Mouse (Mus musculus) Muller cell, postnatal 12 days (primary cell): Measurements from ENCODE around the gene Ccdc146.
"Not testable (repeated sequence)": the region's sequence is repeated elsewhere in the genome, so short reads cannot be mapped to it uniquely, and the experiment has no call there.

Source experiments
- DNase-seq: peaks from one replicate; pipeline ENCODE4 v3.0.0-alpha.2; 2015; ENCODE audit errors: inconsistent ontology term

Ccdc146 gene

DNA sequence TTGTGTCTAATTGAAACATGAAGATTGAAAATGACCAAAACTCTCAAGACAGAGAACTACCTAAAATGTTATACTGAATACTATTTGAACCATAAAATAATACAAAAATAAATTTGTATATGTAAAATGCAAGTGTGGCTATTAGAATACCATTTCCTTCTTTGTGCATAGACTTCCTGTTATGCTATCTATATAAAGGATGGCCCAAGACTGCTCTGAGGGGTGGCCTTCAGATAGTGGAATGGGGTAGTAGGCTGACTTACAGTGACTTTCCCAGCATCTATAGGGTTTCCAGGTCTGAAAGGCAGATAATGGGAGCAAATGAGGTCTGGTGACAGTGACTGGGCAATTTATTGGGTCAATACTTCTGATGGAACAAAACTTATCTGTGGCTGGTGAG, 37.1 kb downstream of the Ccdc146 start:
- DNase-seq: no peak

DNA sequence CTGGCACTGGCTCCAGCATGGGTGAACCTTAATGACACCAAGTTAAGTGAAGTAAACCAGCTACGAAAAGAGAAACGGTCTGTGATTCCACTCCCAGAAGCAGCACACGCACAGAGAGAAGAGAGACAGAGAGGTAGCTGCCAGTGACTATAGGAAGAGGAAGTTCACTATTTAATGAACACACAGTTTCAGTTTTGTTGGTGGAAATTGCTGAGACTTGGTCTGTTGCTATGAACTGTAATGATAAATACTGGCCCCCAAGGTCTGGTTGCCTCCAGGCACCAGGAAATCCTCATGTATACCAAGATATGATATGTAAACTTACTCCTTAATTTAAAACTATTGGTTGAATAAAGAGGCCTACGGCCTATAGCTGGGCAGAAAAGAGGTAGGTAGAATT, 38.0 kb downstream of the Ccdc146 start:
- no peak for DNase-seq

DNA sequence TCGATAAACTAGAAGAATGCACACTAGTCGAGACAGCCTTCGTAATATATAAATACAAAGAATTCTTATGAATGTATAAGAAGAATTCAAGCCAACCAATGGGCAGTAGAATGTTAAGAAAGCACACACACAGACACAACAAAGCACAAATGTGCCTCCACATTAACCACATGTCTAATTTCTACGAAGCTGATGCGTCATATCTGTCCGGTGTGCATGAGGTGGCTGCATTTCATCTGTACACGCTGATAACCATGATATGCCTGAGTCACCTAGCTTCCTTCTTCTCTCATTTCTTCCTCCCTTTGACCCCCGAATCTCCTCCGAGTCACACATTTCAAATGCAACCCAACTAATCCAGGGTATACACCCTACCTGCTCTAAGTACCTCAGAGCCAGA, 39.5 kb downstream of the Ccdc146 start:
- DNase-seq: no peak

DNA sequence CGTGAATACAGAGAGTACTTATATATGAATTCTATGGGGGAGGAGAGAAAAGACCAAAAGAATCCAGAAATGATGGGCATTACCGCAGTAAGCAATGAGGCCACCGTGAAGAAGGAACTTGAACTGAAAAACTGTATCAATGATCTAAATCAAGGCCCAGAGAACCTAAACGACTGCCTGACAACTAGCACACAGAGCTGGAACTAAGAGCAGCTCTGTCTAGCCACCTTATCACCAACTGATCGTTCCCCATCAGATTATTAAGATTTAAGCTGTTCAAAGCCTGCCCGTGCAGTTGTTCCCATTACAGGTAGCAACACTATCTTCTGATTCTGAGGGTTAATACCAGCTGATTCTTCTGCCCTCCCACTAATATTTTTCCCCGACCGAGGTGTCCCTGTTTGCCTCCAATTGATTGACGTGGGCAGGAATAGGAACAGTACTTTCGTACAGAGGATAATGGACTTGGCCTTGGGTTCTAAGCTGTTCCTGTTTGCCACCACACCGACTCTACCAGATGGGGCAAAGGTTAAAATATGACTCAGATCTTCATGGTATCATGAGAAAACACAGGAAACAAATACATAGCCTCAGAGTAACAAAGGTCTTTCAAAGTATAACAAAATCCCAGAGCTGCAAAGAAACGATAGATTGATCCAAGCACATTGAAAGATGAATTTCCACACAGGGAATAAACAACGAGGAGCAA, 40.1 kb downstream of the Ccdc146 start:
- no peak for DNase-seq

DNA sequence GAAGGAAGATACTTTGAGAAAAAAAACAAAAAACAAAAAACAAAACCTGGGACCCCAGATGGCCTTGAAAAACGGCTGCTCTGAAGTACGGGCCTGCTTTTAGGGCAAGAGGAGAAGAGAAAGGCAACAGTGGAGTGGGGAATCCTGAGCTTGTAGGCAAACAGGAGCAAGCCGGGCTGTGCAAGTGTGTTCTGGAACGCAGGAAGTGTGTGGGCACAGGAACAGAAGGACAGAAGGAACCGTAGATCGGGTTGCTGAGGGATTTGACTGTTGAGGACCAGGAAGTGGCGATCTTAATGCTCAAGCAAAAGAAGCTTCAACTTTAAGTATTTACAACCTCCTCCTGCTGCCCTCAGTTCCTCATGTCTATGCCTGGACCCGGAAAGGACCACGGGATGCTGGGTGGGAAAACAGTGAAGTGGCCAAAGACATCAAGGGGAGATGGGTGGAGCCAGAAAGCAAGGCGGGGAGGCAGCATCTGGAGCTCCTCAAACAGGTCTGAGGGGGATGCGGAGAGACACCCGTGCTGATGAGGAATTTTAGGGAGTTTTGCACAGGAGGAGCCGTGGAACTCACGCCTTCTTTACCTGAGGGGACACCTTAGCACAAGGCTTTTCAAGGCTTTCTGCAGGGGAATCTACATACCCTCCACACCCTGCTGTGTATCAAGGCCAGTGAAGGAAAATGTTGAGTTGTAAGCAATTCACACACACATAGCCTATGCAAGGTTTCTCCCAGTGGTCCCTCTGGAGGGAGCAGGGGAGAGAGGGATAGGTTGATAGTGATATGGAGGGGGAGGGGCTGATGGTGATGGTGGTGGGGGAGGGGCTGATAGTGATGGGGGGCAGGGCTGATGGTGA, 40.9 kb downstream of the Ccdc146 start:
- no peak for DNase-seq

DNA sequence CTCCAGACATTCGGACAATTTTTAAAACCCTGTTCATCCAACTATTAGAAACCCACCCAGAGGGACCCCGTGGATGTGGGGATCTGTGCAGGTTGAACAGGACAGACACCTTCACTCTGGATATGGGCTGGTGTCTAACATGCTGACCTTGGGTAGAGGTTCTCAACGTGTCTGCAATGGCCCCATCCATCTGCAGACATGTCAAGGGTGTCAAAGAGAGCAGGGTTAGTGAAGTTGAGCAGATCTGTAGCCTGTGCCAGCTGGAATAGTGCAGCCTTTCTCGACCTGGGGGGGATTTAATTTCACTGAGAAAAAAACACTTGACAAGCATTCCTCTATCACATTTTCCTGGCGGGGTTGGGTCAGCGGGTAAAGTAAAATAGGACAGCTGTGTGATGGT, 41.8 kb downstream of the Ccdc146 start:
- DNase-seq: no peak

DNA sequence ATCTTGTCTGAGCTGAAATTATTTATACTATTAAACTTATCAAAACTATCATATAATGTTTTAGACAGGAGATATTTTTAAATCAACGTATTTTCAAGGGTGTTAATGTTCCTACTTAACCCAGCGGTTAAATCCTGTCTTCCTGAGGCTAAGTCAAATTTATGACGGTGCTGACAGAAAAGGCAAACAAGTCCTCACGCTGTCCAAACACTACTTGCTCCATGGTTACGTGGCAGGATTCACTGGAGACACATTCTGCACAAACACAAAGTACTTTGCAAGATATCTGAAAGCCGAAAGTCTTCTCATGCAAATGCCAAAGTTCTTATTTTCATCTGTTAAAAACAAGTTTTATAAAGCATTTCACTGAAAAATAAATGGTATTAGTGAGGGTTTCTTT, 42.5 kb downstream of the Ccdc146 start:
- DNase-seq: no peak

DNA sequence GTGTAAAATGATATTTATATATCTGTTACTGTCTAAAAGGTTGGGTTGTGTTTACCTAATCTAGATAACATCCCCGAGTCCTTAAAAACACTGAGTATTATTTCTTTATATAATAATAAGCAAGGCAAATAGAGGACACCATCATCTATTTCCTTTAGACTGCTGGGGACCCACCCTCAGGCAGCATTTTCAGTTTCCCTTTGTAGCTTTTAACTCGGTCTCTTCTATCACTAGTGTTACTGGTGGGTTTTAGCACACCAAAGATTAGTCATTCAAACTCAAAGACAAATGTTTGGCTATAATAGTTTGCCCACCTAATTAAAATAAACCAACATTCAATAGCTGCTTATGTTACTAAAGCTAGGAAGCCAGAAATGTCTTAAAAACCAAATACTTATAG, 46.1 kb downstream of the Ccdc146 start:
- DNase-seq: no peak

DNA sequence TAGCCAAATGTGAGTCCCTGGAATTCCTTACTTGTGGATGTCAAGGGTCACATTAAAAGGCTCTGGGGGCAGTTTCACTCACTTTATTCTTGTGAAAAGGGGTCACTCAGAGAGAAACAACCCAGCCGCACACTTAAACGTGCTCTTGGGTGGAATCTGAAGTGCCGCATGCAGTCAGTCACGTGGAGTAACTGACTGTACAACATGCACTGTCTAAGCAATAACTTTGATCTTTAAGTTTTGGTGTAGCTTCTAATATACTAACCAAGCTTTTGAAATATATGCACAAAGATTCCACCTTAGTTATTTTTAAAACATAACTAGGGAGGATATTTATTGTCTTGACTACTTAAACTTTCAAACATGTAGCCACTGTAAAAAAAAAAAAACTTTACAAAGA, 47.5 kb downstream of the Ccdc146 start:
- no peak for DNase-seq

DNA sequence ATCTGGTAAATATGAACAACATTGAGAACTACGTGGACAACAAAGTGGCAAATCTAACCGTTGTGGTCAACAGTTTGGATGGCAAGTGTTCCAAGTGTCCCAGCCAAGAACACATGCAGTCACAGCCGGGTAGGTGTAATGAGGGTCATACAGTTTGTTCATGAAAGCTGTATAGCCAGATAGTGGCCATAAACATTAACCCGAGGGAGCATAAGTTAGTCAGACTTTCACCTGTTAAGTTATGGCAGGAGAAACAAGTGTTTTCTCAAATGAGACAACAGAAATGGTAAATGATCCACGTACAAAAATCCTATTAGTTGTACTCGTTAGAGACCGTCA, 51.3 kb downstream of the Ccdc146 start:
- DNase-seq: no peak

DNA sequence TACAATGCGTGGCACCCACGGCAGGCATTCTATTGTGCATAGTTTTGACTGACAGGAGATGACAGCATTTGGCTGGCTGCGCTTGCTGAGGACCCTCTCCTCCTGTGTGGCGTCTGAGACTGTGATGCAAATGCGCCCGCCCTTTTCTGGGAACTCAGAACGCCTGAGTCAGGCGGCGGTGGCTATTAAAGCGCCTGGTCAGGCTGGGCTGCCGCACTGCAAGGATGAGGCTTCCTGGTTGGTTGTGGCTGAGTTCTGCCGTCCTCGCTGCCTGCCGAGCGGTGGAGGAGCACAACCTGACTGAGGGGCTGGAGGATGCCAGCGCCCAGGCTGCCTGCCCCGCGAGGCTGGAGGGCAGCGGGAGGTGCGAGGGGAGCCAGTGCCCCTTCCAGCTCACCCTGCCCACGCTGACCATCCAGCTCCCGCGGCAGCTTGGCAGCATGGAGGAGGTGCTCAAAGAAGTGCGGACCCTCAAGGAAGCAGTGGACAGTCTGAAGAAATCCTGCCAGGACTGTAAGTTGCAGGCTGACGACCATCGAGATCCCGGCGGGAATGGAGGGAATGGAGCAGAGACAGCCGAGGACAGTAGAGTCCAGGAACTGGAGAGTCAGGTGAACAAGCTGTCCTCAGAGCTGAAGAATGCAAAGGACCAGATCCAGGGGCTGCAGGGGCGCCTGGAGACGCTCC, 51.8 kb downstream of the Ccdc146 start, which contains the start of gene Fgl2:
Gene Fgl2 (plus strand): TSS at position 150 of the 687 bp plus-strand sequence.
- peak; percentile 67 for DNase-seq

DNA sequence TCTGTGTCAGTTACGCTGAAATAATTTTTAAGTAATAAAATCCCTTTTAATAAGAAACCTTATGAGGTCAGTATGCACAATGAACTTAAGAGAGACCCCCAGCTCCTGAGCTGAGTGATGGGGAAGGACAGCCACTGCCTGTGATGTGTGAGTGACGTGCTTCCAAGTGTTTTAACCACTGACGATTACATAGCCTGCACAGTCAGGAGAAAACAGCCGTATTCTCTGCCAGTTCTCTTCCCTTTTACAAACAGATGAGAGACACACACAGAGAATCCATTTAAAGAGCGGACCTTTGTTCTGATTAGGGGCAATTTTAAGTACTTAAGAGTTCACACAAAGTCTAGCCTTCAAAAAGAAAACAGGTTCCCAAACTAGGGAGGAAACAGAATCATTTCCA, 52.6 kb downstream of the Ccdc146 start:
- no peak for DNase-seq

DNA sequence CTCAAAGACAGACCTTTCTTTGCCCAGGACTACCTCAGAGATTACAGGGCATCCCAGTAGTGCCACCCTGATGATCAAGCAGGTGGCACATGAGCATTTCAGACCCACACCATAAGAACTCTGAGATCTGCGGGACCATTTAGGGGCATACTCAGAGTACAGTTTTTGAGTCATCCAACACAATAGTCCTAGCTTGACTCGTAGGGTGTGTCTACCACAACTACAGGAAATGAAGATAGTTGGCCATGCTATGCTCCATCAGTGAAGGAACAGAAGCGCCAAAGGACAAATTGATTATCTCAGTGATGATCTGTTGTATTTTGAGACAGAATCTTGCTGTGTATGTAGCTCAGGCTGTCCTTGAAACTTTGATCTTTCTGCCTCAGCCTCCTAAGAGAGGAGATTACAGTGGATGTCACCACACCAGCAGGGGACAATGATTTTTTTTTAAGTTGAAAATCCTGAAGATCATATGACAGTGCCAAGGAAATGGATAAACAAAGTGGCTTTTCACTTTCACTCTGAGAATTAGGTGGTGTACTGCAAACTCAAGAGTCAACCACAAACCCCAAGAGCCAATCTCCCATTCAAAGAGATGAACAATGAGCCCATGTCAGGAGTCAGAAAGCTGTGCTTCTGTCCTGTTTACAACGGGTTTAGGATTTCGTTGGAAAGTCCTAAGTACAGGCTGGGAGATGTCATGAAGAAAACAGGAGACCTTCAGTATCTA, 54.1 kb downstream of the Ccdc146 start:
- DNase-seq: no peak

DNA sequence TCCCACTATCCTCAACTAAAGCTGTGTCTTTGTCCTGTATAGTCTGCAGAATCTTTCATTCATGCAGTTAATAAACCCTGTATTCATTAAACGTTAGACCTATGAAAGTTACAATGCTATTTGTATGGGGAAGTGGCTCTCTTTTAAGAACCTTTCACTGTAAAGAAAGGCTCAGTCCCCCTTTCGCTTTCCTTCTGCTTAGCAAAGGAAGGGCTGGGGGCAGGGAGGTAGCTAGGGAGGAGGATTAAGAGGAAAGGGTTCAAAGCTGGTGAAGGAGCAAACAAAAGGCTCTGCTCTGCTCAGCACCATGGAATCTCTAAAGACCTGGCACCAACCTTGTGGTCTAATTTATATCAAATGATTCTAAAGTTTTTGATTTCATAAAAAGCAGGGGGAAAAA, 57.0 kb downstream of the Ccdc146 start:
- no peak for DNase-seq

DNA sequence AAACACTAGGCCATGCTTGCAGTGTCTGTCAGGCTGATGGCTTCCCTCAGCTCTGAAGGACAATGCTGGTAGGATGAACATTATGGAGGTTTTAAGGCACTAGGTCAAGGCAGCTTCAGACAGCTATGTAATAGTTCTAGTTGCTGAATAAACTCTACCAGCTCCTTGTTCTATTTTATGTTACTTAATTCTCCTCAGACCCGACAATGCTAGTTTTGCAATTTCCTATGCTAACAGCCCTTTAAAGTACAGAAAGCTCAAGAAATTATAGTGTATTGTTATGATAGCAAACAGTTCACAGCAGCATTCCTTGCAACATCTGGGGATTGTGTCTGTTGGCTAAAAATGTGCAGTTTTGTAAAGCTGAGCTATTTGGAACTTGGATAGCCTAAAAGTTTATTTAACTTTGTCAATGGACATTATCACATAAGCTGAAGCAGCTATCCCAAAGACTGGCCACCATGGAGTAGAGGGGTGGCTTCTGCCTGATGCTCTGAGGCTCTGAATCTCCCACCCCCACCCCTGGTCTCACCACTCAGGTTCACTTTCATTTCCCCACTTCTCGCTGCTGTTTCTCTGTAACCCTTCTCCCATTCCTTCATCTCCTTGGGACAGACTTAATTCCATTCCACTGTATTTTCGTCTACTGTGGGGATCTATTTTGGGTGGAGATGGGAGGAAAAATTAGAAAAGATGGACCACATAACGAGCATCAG, 58.0 kb downstream of the Ccdc146 start:
- DNase-seq: no peak

DNA sequence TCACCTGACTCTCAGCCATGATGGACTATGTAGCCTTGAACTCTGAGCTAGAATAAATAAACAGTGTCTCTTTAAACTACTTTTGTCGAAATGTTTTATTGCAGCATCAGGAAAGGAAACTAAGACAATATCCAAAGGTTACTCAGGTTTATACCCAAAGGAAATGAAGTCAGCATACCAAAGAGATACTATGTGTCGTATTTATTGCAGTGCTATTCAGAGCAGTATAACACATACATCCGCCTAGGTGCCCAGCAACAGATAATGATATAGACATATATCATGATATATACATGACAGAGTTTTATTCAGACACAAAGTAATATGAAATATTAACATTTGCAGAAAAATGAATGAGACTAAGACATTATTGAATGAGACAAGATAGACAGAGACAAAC, 61.1 kb downstream of the Ccdc146 start:
- DNase-seq: no peak

DNA sequence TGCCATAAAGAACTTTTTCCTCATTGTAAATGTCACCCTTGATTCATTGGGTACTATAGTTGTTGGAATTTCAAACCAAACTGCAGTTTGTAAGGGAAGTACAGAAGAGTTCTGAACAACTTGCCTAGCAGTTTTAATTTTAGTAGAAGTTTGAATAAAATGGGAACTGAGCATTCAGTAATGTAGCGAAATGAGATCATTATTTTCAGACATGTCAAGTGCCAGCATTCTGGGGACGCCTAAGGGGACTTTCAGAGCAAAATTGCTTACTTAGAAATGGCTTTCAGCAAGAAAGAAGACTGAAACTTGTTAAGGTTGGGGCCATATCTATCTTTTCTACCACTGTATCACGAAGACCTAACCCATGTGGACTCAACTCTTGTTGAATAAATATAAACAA, 65.8 kb downstream of the Ccdc146 start:
- no peak for DNase-seq

DNA sequence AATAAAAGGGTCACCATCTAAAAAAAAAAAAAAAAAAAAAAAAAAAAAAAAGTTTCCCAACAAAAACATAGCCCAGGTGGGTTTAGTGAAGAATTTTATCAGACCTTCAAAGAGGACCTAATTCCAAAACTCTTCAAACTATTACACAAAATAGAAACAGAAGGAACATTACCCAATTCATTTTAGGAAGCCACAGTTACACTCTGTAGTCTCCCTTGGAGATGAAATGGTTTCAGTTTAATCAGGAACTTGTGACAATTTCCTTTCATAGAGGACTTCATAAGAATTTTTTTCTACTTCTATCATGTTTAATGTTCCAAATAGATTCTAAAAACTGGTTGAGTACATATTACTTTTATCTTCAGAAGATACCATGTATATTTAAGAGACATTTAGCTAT, 72.8 kb downstream of the Ccdc146 start:
- DNase-seq: no peak

DNA sequence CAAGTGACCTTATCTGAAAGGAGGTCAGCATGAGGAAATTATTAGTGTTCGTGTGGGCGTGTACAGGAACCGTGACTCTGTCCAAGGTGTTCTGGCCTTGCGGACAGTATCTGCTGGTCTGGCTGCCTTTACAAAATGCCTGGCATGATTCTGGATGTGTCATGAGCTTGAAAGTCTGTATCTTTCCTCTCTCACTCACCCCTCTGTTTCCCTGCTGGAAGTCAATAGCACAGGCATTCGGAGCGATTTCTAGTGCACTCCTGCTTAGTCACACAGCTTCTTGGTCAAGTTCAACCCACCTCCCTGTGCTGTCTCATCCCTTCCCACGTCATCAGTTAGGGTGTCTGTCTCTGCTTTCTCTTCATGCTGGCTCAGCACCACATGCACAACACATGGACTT, 76.1 kb downstream of the Ccdc146 start:
- DNase-seq: peak; percentile 39

DNA sequence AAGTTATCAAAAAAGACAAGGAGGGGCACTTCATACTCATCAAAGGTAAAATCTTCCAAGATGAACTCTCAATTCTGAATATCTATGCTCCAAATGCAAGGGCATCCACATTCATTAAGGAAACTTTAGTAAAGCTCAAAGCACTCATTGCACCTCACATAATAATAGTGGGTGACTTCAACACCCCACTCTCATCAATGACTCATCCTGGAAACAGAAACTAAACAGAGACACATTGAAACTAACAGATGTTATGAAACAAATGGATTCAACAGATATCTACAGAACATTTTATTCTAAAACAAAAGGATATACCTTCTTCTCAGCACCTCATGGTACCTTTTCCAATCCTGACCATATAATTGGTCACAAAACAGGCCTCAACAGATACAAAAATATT, 82.2 kb downstream of the Ccdc146 start:
- DNase-seq: not testable (repeated sequence)

DNA sequence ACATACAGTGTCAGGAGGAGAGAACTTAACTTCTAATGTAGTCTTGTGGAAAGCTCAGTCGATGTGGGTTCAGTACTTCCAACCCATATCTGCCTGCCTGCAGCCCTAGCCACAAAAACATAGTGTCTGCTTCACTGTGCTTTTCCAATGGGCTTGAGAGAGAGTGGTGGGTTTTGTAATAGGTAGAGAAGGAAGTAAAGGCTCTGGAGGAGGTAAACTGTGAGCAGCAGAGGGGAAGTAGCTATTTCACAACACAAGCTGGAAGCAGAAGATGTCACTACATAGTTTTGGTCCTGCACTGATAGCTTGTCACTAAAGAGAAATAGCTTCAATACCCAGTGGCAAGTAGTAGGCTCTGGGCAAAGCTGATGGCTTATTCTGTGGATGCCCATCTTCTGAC, 92.4 kb downstream of the Ccdc146 start:
- no peak for DNase-seq
